Mouse (Mus musculus): ENCODE data around the gene Dusp13. TPM values are rescaled to one million over a fixed set of nuclear protein-coding genes. Genes with fewer than 3 reads are reported as not detected.
A peak's percentile ranks its signal among the peaks of the same experiment; 100 is the strongest.

Dusp13 gene
- 1 to 10 TPM in 1 of 2 experiments, under 1 TPM in 1; 0.53 to 1.1 TPM for total RNA-seq (2021)

DNA sequence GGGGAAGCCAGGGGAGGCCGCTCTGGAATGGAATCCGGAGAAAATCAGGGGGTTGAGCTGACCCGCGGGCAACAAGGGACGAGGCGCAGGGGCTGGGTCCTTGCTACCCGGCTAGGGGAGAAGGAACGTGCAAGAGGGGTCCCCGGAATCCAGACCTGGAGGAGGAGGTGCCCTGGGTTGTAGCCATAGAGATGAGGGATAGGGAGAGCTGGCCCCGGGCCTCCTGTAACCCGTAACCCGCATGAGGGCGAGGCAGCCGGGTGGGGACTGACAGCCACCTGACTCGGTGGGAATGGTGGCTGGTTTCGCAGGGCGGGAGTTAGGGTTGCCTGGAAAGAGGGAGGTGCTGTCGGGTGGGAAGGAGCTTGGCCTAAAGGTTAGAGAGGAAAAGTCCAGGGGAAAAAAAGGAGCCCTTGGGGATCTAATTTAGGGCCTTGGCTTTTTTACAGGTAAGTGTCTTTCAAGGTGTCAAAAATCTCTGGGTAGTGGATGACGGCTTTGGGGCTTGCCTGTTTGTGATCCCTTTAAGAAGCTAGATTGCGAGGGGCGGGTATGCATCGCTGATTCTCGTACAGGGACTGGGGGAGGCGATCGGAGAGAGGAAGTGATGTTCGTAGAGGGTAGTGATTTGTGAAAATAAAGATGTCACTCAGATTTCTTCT lies at the start of gene Dusp13:
Dusp13 (minus strand) TSS at position 301 of the 662 bp plus-strand sequence.
- DNase-seq (ENCODE audit: low spot score in 2 of 2): peak; percentile 64 to 85
- intact Hi-C loops (cut with DNase I): loop anchor here (2.0 kb wide), 2 partner anchors 80 to 98 kb away; partner anchors contain the start of gene Comtd1

DNA sequence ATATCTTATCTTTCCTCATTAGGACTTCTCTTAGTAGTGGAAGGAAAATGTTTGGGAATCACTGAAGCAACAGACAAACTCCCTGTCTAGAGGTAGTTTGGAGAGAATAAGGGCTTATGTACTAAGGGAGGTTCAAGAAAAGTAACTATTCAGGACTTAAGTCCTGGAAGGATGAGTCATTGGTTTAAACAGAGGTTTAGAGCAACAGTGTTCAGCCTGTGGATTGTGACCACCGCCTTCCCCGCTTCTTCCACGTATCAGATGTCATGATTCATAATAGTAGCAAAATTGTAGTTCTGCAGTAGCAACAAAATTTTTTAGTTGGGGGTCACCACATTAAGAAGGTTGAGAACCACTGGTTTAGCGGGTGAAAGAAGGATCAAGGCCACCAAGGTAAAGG lies 49.7 kb upstream of the Dusp13 start:
- intact Hi-C loops (cut with DNase I): no loop called here
- DNase-seq (ENCODE audit: low spot score in 2 of 2): no peak

DNA sequence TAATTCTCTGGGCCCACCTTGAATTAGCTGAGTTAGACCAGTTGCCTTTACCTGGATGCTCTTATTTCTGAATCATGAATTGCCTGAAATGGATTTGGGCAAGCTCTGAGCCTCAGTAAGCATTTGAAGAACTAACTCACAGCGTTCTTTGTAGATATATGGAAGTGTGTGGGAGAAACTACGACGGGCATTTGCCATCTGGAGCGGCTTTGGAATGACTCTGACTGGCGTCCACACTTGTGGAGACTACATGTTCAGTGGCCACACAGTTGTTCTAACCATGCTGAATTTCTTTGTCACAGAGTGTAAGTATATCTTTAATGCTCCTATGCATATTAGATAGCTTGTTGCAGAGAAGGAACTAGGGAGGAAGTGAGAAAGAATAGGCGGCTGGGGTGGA lies 41.3 kb upstream of the Dusp13 start:
- intact Hi-C loops (cut with DNase I): no loop called here
- DNase-seq (ENCODE audit: low spot score in 2 of 2): peak; percentile 26 to 85

DNA sequence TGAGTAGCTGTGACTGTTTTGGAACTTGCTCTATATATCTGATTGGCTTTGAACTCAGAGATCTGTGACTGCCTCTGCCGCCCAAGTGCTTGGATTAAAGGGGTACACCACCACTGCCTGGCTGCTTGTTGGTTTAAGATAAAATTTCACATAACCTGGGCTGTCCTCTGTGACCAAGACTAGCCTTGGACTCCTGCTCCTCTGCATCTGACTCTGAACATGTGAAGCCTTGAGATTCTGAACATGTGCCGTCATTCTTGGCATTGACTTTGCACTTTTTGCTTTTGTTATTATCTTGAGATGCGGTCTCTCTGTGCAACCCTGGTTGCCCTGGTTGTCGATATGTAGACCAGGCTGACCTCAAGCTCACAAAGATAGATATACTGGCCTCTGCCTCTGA lies 40.7 kb upstream of the Dusp13 start:
- intact Hi-C loops (cut with DNase I): no loop called here
- DNase-seq (ENCODE audit: low spot score in 2 of 2): no peak

DNA sequence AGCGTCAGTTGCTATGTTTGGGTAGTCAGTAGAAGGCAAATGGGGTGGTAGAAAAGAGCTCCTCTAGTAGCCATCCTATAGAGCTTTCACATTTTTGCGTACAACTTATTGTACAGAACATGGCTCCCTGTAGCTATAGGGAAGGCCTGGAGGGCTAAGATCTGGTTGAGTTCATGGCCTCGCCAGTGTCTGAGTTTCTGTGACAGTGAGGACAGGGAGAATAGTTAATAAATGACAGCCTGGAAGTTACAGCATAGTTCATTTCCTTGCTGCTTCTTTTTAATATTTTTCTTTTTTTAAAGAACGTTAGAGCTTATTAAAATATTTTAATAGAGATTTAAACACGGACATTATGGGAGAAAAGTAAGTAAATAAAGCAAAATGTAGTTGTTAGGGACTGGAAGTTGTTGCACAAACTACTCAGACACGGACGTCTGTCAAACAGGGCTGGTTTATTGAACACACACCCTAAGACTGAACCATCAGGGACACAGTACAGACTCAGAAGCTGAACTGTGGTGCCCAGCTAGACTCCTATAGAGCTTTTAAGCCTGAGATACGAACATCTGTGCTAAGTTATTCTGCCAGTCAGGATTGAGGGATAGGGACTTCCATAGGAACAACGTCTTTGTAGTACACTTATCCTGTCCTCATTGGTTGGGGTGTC lies 39.7 kb upstream of the Dusp13 start:
- no peak for DNase-seq (ENCODE audit: low spot score in 2 of 2)
- intact Hi-C loops (cut with DNase I): no loop called here

DNA sequence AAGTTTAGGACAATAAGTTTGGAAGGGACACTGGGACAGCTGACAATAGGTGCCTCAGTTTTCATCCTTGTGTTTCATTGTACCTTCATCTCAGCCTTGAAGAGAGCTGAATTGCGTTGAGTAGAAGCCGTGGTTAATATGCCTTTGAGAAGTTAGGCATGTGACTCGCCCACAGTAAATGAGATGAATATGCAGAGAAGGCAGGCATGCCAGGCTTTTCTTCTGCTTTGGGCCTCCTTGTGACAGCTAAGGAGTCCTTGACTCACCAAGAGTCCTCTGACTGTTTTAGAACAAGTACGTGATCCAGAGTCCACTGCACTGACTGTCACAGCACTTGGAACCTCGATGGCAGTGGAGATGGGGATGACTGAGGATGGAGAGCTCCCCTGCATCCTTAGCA lies 37.1 kb upstream of the Dusp13 start:
- intact Hi-C loops (cut with DNase I): no loop called here
- peak; percentile 28 to 87 for DNase-seq (ENCODE audit: low spot score in 2 of 2)

DNA sequence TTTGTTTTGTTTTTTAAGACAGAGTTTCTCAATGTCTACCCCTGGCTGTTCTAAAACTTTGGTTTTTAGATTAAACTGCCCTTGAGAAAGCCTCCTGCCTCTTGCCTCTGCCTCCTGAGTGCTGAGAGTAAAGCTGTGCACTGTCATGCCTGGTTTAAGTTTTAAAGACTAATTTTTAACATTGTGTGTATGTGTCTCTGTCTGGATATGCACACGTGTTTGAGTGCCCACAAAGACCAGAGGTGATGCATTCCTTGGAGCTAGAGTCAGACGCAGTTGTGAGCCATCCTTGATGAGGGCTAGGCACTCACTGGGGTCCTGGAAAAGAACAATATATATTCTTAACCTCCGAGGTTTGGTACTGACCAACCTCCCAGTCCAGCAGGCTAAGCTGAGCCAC lies 36.4 kb upstream of the Dusp13 start:
- DNase-seq (ENCODE audit: low spot score in 2 of 2): no peak
- intact Hi-C loops (cut with DNase I): no loop called here

DNA sequence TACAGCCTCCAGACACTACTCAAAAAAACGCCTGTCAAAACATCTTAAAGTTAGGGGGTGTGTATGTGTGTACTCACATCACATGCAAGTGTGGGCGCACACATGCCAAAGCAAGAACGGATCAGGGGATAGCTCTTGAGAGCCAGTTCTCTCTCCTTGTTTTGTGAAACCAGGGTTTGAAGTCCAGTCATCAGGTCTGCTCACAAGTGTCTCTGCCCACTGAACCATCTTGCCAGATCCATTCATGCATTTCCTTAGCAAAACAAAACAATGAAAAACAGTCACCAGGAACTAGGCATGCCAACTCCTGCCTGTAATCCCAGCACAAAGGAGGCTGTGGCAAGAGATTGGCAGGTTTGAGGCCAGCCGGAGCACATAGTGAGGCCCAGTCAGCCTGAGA lies 35.5 kb upstream of the Dusp13 start:
- no peak for DNase-seq (ENCODE audit: low spot score in 2 of 2)
- intact Hi-C loops (cut with DNase I): no loop called here

DNA sequence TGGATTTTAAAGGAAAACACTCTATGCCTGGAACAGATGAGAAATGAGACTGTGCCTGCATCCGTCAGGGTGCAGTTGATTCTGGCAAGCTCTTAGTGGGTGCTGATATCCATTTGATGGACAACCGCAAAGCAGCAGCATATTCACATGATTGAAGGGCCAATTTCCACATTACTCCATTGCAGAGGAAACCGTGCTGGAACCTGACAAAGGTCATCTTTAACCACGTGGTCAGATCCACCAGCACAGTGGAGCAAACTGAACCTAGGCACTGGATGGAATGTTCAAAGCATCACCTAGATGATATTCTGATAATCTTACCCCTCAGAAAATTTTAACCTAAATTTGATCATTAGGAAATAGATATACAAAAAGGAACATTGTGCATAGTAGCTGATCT lies 25.2 kb upstream of the Dusp13 start:
- DNase-seq (ENCODE audit: low spot score in 2 of 2): no peak
- intact Hi-C loops (cut with DNase I): no loop called here

DNA sequence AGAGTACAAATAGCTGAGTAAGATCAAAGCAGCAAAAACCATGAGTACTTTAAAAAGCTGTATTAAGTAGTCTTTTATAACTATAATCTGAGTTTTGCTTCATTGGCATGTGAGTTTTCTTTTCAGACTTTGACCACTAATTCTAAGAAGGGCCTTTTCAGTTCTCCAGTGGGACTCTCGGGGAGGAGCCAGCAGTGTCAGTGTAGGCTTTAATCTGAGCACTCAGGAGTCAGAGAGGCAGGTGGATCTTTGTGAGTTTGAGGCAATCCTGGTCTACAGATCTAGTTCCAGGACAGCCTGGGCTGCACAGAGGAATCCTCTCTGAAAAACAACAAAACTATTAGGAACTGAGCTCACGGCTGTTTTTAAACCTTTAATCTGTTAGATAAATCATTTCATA lies 23.0 kb upstream of the Dusp13 start:
- no peak for DNase-seq (ENCODE audit: low spot score in 2 of 2)
- intact Hi-C loops (cut with DNase I): no loop called here

DNA sequence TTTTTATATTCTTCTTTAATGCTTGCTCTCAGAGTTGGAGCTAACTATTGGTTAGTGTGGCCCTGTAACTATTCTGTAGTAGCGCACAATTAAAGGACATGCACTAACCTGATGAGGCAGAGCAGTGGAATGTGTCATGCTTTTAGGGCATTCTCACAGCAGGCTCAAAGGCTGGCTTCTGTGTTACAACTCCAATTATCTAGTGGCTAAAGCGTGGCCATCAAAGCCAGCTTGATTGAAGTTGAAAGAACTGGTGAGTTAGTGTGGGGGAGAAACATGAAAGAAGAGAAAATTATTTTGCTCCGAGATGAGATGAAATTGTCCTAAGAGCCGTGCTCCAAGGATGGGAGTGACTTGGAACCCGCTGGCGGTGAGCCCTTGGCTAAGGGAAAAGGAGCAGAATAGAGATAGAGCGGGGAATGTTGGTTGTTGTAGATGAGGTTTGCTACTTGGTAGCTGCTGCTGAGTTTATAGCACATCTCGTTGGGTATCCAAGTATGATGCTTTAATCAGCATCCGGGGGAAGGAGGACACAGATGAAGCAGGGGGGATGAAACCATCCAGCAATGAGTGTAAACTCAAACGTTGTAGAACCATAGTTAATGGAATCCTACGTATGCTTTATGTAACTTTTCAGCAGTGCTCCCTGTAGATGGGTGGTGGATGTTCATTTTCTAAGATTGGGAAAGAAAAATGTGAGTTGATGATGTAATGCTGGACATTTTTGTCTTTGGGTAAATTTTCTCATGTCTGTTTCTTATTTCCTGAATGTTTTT lies 21.7 kb upstream of the Dusp13 start:
- peak in 1 of 2 experiments; percentile 53 for DNase-seq (ENCODE audit: low spot score in 2 of 2)
- intact Hi-C loops (cut with DNase I): no loop called here

DNA sequence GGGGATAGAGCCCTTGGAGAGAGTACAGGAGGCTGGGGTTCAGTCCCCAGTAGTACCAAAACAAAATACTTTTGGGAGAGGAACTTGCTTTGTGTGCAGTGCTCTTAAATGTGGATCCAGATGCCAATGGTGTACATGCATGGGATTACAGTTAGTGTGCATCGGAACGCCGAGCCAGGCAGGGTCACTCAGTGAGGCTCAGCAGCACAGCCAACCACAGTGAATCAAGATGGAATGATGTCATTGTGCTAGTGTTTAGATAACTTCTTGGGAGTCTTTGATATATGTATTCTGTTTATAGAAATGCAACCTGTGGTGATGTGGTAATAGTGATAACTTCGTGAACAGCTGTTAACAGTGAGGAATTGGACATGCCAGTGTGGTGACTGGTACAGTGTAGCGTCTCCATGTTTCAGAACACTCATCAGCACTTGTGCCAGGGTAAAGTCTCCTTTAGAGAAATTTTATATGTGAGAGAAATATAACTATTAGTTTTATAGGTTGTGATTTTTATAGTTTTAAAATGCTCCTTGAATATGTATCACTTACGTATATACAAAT lies 15.5 kb upstream of the Dusp13 start:
- DNase-seq (ENCODE audit: low spot score in 2 of 2): no peak
- intact Hi-C loops (cut with DNase I): no loop called here

DNA sequence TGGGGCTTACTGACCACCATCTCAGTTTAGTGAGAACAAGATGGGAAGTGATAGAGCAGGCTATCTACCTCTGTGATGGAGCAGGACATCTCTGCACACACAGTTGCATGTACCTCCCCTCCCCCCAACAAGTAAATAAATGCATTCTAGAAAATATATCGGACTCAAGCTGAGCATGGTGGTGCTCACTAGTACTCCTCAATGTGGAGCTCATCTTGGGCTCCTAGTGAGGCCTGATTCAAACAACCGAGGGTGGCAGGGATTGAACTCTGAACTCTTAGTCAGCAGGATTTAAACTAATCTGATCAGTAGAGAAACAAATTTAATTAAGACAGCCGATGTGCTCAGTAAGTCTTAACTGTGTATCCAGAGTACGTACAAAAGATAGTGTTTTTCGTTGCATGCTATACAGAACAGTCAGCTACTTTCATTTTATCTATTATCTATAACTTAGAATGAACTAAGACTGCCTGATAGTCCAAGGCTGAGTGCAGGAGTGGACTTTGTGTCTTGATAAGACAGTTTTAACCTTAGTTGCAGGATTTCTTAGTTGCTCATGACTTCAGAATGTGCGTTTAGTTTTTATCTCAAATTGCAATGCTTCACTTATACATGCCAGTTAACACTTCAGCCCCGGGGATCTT lies 14.9 kb upstream of the Dusp13 start:
- no peak for DNase-seq (ENCODE audit: low spot score in 2 of 2)
- intact Hi-C loops (cut with DNase I): no loop called here

DNA sequence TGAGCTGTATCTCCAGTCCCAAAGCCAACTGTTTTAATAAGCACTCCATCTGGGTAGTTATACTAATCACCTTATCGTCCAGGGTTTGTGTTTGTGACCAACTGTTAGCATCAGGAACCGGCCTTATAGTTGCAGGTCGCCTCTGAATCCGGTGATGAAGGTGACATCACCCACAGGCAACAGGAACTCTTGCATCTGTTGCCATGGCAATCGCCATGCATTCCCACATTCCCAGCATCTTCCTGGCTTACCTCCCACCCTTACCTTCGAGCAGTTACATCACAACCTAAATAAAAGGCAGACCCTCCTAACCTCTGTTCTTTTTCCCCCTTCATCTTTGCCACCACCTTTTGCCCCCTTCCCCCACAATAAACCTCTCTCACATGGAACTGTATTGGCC lies 13.7 kb upstream of the Dusp13 start:
- intact Hi-C loops (cut with DNase I): no loop called here

DNA sequence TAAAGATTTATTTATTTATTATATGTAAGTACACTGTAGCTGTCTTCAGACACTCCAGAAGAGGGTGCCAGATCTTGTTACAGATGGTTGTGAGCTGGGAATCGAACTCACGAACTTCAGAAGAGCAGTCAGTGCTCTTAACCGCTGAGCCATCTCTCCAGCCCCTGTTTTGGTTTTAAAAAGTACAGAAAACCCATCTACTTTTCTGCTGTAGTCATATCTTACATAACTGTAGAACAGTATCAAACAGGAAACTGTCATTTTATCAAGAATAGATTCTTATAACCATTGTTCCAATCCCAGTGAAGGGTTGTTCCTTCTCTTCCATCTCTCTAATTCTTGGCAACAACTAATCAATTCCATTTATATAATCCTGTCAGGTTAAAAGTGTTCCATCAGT lies 12.8 kb upstream of the Dusp13 start:
- no peak for DNase-seq (ENCODE audit: low spot score in 2 of 2)
- intact Hi-C loops (cut with DNase I): no loop called here

More for the DNA sequence above, 13.7 kb upstream of the Dusp13 start:
- DNase-seq (ENCODE audit: low spot score in 2 of 2): no peak

DNA sequence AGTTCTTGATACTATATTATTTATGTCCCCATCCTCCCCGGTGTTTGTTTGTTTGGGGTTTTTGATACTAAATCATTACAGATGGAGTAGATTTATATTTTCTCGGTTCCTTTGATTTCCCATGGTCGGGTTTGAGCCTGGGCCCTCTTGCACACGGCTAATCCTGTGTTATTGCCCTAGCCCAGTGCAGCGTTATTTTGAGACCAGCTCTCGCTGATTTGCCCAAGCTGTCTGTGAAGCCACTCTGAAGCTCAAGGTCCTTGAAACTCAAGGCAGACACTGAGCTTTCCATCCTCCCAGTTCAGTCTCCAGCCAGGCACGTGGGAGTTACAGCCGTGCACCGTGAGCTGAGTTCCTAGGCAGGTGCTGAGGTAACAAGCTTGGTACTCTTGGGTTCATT lies 10.6 kb upstream of the Dusp13 start:
- DNase-seq (ENCODE audit: low spot score in 2 of 2): no peak
- intact Hi-C loops (cut with DNase I): no loop called here

DNA sequence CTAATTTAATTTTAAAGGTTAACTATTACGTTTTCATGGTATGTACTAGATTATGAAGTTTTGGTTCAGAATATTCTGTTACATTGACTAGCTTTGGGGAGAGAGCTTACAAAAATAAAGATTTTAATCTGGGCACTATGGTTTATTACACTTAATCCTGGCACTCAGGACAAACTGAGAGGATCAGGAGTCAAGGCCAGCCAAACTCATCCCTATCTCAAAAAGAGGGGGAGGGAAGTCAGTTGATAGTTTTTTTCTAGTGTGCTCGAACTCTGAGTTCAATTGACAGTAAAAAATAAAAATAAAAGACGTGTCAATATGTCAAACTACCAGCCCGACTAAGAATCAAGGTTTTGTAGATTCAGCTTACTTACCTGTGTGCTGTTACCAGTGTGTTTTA lies 2.4 kb upstream of the Dusp13 start:
- intact Hi-C loops (cut with DNase I): no loop called here

DNA sequence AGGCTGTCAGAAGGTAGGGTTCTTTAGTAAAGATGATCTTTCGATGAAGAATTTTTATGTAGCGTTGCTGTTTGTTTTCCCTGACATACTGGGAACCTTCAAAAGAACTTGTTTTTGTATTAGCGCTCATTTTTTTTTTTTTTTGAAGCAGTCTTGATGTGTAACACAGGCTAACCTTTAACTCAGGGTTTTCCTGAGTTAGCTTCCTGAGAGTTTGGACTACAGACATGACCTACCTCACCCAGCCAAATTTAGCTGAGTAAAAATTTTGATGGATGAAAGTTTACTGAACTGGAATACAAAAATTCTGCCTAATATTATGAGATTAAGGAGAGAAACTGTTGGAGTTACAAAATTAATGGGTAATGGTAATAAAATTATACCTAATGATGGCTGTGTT lies 1.4 kb upstream of the Dusp13 start:
- intact Hi-C loops (cut with DNase I): no loop called here

More for the DNA sequence above, 2.4 kb upstream of the Dusp13 start:
- DNase-seq (ENCODE audit: low spot score in 2 of 2): no peak

DNA sequence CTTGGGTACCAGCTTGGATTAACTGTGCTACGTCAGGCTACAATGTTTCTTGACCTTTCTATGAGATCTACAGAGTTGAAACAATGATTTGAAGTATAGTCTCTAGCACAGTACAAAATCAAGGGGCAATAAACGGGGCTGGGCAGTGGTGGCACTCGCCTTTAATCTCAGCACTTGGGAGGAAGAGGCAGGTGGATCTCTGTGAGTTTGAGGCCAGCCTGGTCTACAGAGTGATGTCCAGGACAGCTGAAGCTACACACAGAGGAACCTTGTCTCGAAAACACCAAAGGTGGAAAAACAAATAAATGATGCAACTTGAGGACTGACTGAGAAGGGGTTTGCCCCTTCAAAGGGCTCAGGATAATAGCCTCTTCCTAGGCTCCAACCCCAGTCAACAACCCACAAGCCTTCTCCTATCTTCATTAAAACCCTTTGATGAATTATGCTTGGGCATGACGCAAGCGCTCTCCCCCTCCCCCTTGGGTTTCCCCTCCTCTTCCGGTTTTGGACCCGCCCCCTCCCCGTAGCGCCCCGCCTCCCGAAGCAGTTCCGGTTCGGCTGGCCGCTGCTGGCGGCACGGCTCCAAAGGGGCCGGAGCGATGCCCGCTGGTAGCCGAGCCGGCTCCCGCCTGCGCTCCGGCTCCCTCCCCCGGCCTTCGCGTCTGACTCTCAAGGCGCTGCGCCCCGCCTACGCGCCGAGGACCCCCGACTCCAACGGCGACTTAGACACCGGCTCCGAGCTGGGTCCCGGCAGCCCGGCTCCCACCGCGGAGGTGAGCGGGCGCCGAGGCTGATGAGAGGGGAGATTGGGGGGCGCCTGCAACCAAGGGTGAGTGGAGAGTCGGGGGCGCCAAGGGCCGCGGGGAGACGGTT lies 737 bp downstream of the Dusp13 start, which contains the start of gene Samd8:
Samd8 (plus strand) TSS at position 524 of the 873 bp plus-strand sequence.
- intact Hi-C loops (cut with DNase I): loop anchor here (2.0 kb wide), 2 partner anchors 81 to 99 kb away; partner anchors contain the start of gene Comtd1
- DNase-seq (ENCODE audit: low spot score in 2 of 2): peak; percentile 85 to 87

More for the DNA sequence above, 1.4 kb upstream of the Dusp13 start:
- DNase-seq (ENCODE audit: low spot score in 2 of 2): no peak

All from left cerebral cortex, postnatal 25 days (tissue).